Mouse (Mus musculus) cerebellum, postnatal 4 days (tissue): ENCODE results near the gene Tcf12.

Source experiments
- DNase-seq, 2 experiments: peaks; one replicate each; pipeline ENCODE4 v3.0.0; 2022; ENCODE audit warnings: low spot score in 2 of 2, mixed read lengths in 1 of 2

Gene Tcf12

GRCm38 (mm10) chr9:71837366-71837765 lies 274.3 kb downstream of the Tcf12 start:
- no peak for DNase-seq

- no peak for DNase-seq
These were observed 275.3 kb downstream of the Tcf12 start for GRCm38 (mm10) chr9:71836366-71836765.

DNA sequence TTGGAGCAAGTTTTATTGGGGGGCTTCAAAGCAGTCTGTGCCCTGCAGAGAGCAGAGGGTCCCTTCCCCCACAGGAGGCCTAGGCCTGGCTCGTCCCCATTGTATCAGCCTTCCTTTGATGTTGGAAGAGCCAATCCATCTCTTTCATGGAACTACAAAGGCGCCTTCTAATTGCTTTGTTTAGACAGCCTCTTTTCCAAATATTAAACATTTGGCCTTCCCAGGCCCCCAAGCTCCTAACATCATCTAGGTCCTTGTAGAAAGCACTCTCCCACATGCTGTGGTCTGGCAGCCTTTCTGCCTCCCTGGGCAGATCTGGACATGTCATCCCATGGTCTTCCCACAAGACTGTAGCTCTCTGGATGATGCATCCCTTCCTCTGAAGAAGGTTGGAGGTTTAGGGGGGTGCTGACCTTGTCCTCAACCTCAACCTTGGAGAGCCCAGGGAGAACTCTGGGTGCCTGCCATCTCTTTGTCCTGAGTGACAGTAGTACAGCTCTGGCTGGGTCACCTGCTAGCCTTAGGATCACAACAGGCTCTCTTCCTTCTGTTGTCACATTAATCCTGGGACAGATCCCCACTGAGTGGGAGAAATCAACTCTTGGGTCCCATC lies 276.4 kb downstream of the Tcf12 start:
- DNase-seq = no peak

- DNase-seq = no peak
These were observed 277.0 kb downstream of the Tcf12 start for GRCm38 (mm10) chr9:71834707-71835106.

GRCm38 (mm10) chr9:71831756-71832699 lies 279.6 kb downstream of the Tcf12 start:
- peak in 1 of 2 experiments; percentile 66 for DNase-seq

DNA sequence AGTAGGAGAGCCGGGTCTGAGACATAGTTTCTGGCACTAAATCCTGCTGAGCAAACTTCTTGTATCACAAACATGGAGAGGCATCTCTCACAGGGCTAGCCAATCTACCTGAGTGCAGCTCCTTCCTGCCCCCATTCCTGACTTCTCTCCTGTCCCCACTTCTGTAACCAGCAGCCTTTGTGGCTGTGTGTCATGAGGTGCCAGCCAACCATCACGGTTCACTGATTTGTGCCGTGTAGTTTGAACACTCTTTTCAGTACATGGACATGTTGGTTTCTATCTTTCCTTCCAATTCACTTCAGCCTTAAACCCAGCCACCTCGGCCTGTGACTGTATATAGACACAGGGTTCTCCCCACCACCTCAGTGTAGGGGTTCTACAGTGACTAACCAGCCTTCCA lies 280.7 kb downstream of the Tcf12 start:
- no peak for DNase-seq

DNA sequence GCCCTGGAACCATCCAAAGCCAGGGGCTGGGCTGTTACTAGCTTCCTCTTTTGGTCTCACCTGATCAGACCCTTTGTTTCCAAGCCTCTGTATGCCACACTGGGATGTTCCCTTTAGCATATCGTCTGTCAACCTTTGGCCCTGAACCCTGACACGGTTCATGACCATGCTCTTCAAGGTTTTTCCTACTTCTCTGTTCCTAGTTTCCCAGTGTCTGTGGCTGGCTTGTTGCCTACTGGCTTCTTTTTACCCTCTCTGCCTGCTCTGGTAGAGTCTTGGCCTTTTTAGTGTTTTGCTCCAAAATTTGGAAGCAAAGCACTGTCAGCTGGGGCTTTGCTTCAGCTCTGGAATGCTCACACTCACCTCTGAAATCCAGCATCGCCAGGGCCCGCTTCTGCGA lies 281.3 kb downstream of the Tcf12 start:
- no peak for DNase-seq

DNA sequence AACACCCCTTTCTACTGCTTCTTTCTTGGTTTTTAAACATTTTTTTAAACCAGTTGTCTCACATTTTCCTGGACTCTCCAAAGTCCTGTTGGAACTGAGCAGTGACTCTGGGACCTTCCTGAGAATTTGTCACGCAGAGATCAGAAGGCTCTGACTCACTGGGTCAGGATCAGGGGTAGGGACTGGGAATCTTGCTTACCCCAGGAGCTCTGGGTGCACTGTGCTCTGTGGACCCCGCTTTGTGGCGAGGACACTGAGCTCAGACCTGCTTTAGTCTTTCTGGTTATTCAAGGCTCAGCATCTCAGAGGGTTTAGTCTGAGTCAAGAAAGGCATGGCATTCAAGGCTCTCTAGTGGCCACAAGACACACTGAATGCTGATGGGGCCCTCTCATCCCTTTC lies 281.9 kb downstream of the Tcf12 start:
- DNase-seq = no peak

DNA sequence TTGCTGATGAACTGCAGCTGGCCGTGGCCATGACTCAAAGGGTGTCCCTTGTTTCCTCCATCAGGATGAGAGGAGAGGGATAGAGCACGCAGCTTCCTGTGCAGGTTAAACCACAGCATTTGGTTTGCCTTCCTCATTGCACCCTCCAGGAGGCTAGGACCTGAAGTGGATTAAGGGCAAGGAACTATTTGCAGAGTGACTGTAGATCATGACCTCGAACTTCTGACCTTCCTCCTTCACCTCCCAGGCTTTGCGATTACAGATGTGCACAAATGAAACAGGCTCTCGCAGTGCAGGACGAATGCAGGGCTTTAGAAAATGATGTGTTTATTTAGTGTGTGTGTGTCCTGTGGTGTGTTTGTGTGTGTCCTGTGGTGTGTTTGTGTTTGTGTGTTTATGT lies 282.5 kb downstream of the Tcf12 start:
- DNase-seq = no peak

GRCm38 (mm10) chr9:71827371-71827770 lies 284.3 kb downstream of the Tcf12 start:
- no peak for DNase-seq

DNA sequence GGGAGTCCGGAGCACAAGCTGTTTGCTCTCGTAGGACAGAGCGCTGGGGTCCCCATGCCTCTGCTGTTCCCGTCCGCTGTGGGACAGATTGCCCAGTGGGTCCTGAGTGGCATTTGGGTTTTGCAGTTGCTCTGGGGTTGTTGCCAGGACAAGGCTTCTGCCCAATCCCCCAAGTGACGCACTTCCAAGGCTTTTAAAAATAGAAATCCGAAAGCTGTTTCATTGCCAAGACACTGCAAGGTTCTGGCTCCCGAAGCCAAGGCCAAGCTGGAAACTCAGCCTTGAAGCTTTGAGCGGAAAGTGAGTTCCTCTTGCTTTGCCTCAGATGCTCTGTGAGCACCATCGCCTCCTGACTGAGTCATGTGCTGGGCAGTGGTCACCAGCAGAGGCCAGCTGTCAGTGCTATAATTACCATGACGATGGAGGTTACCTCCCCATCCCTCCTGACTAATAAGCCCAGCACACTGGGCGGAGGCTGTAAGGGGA lies 285.6 kb downstream of the Tcf12 start:
- DNase-seq = peak in 1 of 2 experiments; percentile 67

GRCm38 (mm10) chr9:71822003-71822402 lies 289.7 kb downstream of the Tcf12 start:
- DNase-seq = no peak

DNA sequence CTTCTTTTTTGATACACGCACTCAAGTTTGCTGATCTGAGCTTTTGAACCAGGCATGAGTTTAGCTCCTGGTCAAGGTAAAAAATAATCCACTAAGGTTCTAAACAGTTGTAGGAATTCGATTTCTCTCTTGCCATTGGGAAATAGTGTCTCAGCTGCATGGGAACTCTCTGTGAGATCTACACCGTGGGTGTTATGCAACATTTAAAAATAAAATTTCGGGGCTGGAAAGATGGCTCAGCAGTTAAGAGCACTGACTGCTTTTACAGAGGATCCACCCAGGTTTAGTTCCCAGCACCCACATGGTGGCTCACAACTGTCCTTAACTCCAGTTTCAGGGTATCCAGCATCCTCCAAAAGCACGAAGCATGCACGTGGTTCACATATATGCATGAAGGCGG lies 293.2 kb downstream of the Tcf12 start:
- no peak for DNase-seq

- DNase-seq = no peak
These were observed 295.6 kb downstream of the Tcf12 start for GRCm38 (mm10) chr9:71816121-71816520.

DNA sequence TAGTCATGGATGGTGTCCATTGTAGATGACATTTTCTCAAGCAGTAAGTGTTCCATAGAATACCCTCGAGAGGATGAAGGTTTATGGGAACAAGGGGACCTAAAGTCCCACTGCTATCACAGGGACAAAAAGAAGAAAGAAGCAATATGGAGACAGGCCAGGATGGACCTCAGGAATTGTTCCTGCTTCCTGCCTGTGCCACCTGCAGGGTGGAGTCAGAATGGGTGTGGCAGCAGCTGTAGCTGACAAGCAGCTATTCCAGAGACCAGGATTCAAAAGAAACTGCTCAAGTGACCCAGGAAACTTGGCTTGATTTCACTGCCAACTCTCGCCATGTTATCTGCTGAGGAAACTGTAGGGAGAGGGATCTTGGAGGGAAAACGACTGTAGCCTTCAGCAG lies 298.1 kb downstream of the Tcf12 start:
- DNase-seq = no peak

- DNase-seq = no peak
These were observed 298.8 kb downstream of the Tcf12 start for GRCm38 (mm10) chr9:71812914-71813313.

- DNase-seq = no peak
These were observed 299.3 kb downstream of the Tcf12 start for GRCm38 (mm10) chr9:71812402-71812801.

DNA sequence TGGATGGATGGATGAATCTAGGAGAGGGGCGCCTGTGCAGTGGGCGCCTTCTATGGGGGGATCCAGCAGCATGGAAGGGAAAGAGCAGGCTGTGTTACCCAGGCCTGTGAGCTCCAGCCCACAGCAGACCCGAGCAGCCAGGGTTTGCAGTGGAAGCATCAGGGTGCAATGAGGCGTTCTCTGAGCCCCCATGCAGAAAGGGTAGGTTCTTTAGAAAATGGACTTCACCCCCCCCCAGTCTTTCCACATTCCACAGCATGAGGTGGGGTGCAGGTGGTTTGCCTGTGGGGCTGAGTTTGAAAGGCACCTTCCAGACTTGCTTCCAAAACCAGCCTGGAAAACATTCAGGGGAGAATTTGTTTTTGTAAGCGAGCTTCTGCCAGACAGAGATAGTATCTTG lies 300.3 kb downstream of the Tcf12 start:
- no peak for DNase-seq

DNA sequence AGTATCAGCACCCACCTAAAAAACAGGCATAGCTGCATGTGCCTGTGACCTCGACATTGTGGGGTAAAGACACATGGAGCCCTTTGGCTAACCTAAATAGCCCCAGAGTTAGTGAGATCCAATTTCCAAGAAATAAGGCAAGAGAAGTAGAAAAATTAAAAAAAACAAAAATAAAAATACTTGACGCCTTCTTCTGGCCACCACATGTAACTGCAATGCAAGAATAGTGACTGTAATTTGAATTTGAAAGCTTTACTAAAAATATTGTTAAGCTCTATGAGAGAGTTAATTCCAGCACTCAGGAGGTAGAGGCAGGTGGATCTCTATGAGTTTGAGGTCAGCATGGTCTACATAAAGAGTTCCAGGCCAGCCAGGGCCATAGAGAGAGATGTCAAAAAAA lies 300.9 kb downstream of the Tcf12 start:
- no peak for DNase-seq

DNA sequence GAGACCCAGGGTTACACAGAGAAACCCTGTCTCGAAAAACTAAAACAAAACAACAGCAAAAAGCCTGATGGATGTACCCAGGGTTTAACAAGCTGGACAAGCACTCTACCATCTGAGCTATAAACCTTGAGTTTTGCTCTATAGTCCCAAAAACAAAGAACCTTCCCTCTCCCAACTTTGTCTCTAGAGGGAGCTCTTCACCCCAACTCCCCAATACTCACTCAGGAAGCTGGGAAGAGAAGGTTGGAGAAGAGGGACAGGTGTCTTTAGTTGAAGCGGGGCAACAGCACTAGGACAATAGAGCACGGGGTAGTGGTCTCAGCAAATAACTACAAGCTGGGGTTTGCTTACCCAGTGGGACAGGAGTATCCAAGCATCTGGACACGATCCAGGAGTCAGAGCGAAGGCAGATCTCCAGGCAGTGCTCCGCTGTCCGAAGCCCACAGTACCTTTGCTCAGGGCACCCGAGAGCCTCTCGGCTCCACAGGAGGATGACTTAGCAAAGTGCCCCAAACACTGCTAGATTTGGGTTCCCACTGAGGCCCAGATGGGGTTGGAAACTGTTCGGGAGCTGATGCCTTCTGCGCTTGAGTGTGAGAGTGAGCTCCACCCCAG lies 302.9 kb downstream of the Tcf12 start:
- no peak for DNase-seq

GRCm38 (mm10) chr9:71807801-71808200 lies 303.9 kb downstream of the Tcf12 start:
- no peak for DNase-seq

- peak; percentile 82 to 85 for DNase-seq
These were observed 305.3 kb downstream of the Tcf12 start for GRCm38 (mm10) chr9:71806422-71806805.
